Mouse (Mus musculus) embryonic facial prominence, embryonic 14.5 days (tissue): ENCODE measurements around the gene Fut11. TPM values are rescaled to one million over a fixed set of nuclear protein-coding genes. Genes with fewer than 3 reads are reported as not detected.

Source experiments
- ATAC-seq: fragments of 200-750 bp; cut with Nextera tagmentation; 2 replicates; pipeline ENCODE4 v1.8.0; 2017; ENCODE audit warnings: low read depth, moderate number of reproducible peaks, moderate TSS enrichment
- DNase-seq: peaks from one replicate; pipeline ENCODE4 v3.0.0-alpha.2; 2015; ENCODE audit warnings: low spot score
- H3K27ac ChIP-seq: fragments of 300-500 bp; sonication (generic); replicated peaks from 2 replicates; pipeline ENCODE4 v1.5.1; 2014; ENCODE audit warnings: low read depth, mild to moderate bottlenecking, low read length, moderate library complexity
- H3K27me3 ChIP-seq: fragments of 300-500 bp; sonication (generic); replicated peaks from 2 replicates; pipeline ENCODE4 v1.6.1; 2014; ENCODE audit warnings: low read length; ENCODE audit not compliant: control insufficient read depth, insufficient read depth
- H3K36me3 ChIP-seq: fragments of 300-500 bp; sonication (generic); 2 replicates; pipeline ENCODE4 v1.6.1; 2014; ENCODE audit warnings: low read length, mixed read lengths; ENCODE audit not compliant: control insufficient read depth, insufficient read depth
- H3K4me1 ChIP-seq: fragments of 300-500 bp; sonication (generic); 2 replicates; pipeline ENCODE4 v1.6.1; 2014; ENCODE audit warnings: antibody characterized with exemption, low read length; ENCODE audit not compliant: control insufficient read depth, insufficient read depth
- H3K4me2 ChIP-seq: fragments of 300-500 bp; sonication (generic); 2 replicates; pipeline ENCODE4 v1.6.1; 2014; ENCODE audit warnings: low read depth, mild to moderate bottlenecking, low read length, moderate library complexity, mixed read lengths
- H3K4me3 ChIP-seq: fragments of 300-500 bp; sonication (generic); 2 replicates; pipeline ENCODE4 v1.5.1; 2014; ENCODE audit warnings: low read depth, mild to moderate bottlenecking, low read length
- H3K9ac ChIP-seq: fragments of 300-500 bp; sonication (generic); 2 replicates; pipeline ENCODE4 v1.6.1; 2014; ENCODE audit warnings: low read depth, mild to moderate bottlenecking, low read length, moderate library complexity, mixed read lengths
- H3K9me3 ChIP-seq: fragments of 300-500 bp; sonication (generic); 2 replicates; pipeline ENCODE4 v1.6.1; 2016; ENCODE audit warnings: low read length; ENCODE audit not compliant: control insufficient read depth
- WGBS: fragments of 180-500 bp; shearing (Covaris S2); extraction: QIAGEN DNeasy Blood & Tissue Kit; methylation state at CpG from one replicate; pipeline ENCODE4 v1.1.7; 2014; 5-methylcytosine and 5-hydroxymethylcytosine counted together
- polyA plus RNA-seq: library from polyadenylated mRNA; unstranded; fragments of >200 nt; fragmentation: Nextera tagmentation; extraction: Ambion mirVana; gene quantifications from 2 replicates; pipeline ENCODE4 v1.2.1, GENCODE M21; 2014

Fut11 gene
- polyA plus RNA-seq: 30.1 and 30.6 TPM in 2 replicates

DNA sequence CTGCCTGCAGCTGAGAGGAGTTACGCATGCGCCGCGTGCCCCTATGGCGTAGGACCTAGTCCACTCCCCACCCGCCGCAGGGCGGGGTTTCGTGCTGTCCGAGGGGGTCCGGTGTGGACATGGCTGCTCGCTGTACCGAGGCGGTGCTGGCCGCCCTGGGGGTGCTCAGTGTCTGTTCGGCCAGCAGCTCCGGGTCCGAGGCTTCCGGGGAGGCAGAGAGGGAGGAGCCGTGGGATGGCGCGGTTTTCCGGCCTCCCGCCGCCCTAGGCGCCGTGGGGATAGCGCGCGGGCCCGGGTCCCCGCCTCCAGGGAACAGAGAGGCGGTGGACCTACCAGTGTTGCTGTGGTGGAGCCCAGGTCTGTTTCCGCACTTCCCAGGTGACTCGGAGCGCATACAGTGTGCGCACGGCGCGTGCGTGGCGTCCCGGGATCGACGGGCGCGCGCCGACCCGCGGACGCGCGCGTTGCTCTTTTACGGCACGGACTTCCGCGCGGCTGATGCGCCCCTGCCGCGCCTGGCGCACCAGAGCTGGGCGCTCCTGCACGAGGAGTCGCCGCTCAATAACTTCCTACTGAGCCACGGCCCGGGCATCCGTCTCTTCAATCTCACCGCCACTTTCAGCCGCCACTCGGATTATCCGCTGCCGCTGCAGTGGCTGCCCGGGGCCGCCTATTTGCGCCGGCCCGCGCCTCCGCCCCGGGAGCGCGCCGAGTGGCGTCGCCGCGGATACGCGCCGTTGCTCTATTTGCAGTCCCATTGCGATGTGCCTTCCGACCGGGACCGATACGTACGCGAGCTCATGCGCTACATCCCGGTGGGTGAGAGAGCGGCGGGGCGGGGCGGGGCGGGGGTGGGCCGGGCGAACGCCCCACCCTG, at the start of gene Fut11:
TSS of gene Fut11 (plus strand) at position 85 of the 877 bp plus-strand sequence.
- peaks cover 19% of the 10 kb centered on the region for H3K4me1 ChIP-seq
- peak within 1 kb of the TSS; percentile 93 for H3K9ac ChIP-seq
- peak within 1 kb of the TSS; percentile 97 for H3K27ac ChIP-seq
- H3K9me3 ChIP-seq: no peaks in the 10 kb centered on the region
- H3K36me3 ChIP-seq: peaks cover 64% of the 10 kb centered on the region
- WGBS: 2% methylated on average over 39 of the region's 111 CpGs
- ATAC-seq (peak; percentile 94), DNase-seq (peak; percentile 95)
- H3K4me3 ChIP-seq: peak within 1 kb of the TSS; percentile 89
- peak within 1 kb of the TSS; percentile 73 for H3K4me2 ChIP-seq
- no peaks in the 10 kb centered on the region for H3K27me3 ChIP-seq

- H3K4me1 ChIP-seq: peaks cover 6% of the 10 kb centered on the region
- H3K36me3 ChIP-seq: no peaks in the 10 kb centered on the region
- ATAC-seq: no peak
- no peak overlapping the region for H3K27ac ChIP-seq
- H3K27me3 ChIP-seq: no peaks in the 10 kb centered on the region
- no peak overlapping the region for H3K4me2 ChIP-seq
- no peaks in the 10 kb centered on the region for H3K9me3 ChIP-seq
- 42% methylated on average over 3 of the region's 3 CpGs for WGBS
- no peak for DNase-seq
- no peak overlapping the region for H3K9ac ChIP-seq
- no peak overlapping the region for H3K4me3 ChIP-seq
Observed at GRCm38 (mm10) chr14:20645547-20645946, 49.2 kb upstream of the Fut11 start.

GRCm38 (mm10) chr14:20646381-20646780, 48.4 kb upstream of the Fut11 start:
- no peaks in the 10 kb centered on the region for H3K27me3 ChIP-seq
- H3K27ac ChIP-seq: no peak overlapping the region
- no peaks in the 10 kb centered on the region for H3K36me3 ChIP-seq
- H3K9me3 ChIP-seq: no peaks in the 10 kb centered on the region
- no peak for ATAC-seq
- H3K4me2 ChIP-seq: no peak overlapping the region
- H3K4me1 ChIP-seq: peaks cover 6% of the 10 kb centered on the region
- no peak for DNase-seq
- no peak overlapping the region for H3K4me3 ChIP-seq
- no peak overlapping the region for H3K9ac ChIP-seq

- Histone ChIP-seq H3K27me3 (no peaks in the 10 kb centered on the region), H3K9ac (no peak overlapping the region), H3K4me3 (no peak overlapping the region), H3K4me1 (no peaks in the 10 kb centered on the region), H3K27ac (no peak overlapping the region), H3K4me2 (no peak overlapping the region), H3K9me3 (no peaks in the 10 kb centered on the region), H3K36me3 (no peaks in the 10 kb centered on the region)
- no peak for DNase-seq
- WGBS: 69% methylated on average over 2 of the region's 2 CpGs
- ATAC-seq: no peak
Observed at GRCm38 (mm10) chr14:20651000-20651399, 43.8 kb upstream of the Fut11 start.

- no peak overlapping the region for H3K4me3 ChIP-seq
- no peak for ATAC-seq
Observed at GRCm38 (mm10) chr14:20651722-20652256, 43.0 kb upstream of the Fut11 start.

GRCm38 (mm10) chr14:20654690-20655421, 39.9 kb upstream of the Fut11 start:
- Histone ChIP-seq H3K4me3 (no peak overlapping the region), H3K4me2 (no peak overlapping the region), H3K9me3 (no peaks in the 10 kb centered on the region), H3K27ac (no peak overlapping the region), H3K36me3 (no peaks in the 10 kb centered on the region), H3K27me3 (no peaks in the 10 kb centered on the region), H3K9ac (no peak overlapping the region), H3K4me1 (no peaks in the 10 kb centered on the region)
- ATAC-seq (no peak), DNase-seq (no peak)
- 77% methylated on average over 9 of the region's 9 CpGs for WGBS

More at GRCm38 (mm10) chr14:20651722-20652256, 43.0 kb upstream of the Fut11 start:
- H3K27me3 ChIP-seq: no peaks in the 10 kb centered on the region
- H3K4me2 ChIP-seq: no peak overlapping the region
- H3K9ac ChIP-seq: no peak overlapping the region
- H3K4me1 ChIP-seq: no peaks in the 10 kb centered on the region
- 65% methylated on average over 4 of the region's 4 CpGs for WGBS
- H3K36me3 ChIP-seq: no peaks in the 10 kb centered on the region
- no peak for DNase-seq
- H3K9me3 ChIP-seq: no peaks in the 10 kb centered on the region
- H3K27ac ChIP-seq: no peak overlapping the region

DNA sequence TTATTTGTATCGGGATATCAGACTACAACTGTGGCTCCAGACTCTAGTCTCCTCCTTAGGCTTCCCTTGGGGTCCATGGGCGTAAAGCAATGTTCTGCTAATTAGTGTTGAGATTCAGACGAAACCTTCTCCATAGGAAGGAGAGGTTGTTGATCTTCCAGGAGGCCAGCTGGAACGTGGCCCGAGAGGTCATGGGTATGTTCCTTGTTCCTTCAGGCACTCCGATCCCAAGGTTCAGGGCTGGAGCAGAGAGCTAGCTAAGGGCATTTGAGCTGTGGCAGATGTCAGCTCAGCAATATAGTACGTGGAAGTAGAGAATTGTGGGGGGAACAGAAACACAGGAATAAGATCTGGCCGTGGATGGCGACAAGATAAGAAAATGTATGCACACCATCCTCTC, 39.0 kb upstream of the Fut11 start:
- no peaks in the 10 kb centered on the region for H3K4me1 ChIP-seq

GRCm38 (mm10) chr14:20656361-20656760, 38.4 kb upstream of the Fut11 start, which contains the start of gene Myoz1:
TSS of gene Myoz1 (minus strand) at chr14:20656540.
- no peaks in the 10 kb centered on the region for H3K4me1 ChIP-seq
- ATAC-seq (no peak), DNase-seq (no peak)
- no peak within 1 kb of the TSS for H3K4me2 ChIP-seq
- no peaks in the 10 kb centered on the region for H3K36me3 ChIP-seq
- no peak within 1 kb of the TSS for H3K27ac ChIP-seq
- no peaks in the 10 kb centered on the region for H3K27me3 ChIP-seq
- H3K4me3 ChIP-seq: no peak within 1 kb of the TSS
- no peak within 1 kb of the TSS for H3K9ac ChIP-seq
- 31% methylated on average over 11 of the region's 11 CpGs for WGBS
- no peaks in the 10 kb centered on the region for H3K9me3 ChIP-seq

More for the DNA sequence above, 39.0 kb upstream of the Fut11 start:
- Histone ChIP-seq H3K9ac (no peak overlapping the region), H3K27ac (no peak overlapping the region), H3K27me3 (no peaks in the 10 kb centered on the region), H3K36me3 (no peaks in the 10 kb centered on the region), H3K4me3 (no peak overlapping the region), H3K4me2 (no peak overlapping the region), H3K9me3 (no peaks in the 10 kb centered on the region)
- ATAC-seq: no peak
- no peak for DNase-seq
- 62% methylated on average over 9 of the region's 9 CpGs for WGBS
